Mouse (Mus musculus) frontal cortex, postnatal 25 days (tissue): ENCODE measurements around the gene Gm43064.
"Not testable (repeated sequence)": the region's sequence is repeated elsewhere in the genome, so short reads cannot be mapped to it uniquely, and the experiment has no call there.

Experiments used
- DNase-seq, 2 experiments: peaks; one replicate each; pipeline ENCODE4 v3.0.0; 2022; ENCODE audit warnings: low spot score in 2 of 2

The Gm43064 gene

GRCm38 (mm10) chr3:103799507-103799906 is 9.9 kb upstream of the Gm43064 start:
- no peak for DNase-seq

- no peak for DNase-seq
Observed at GRCm38 (mm10) chr3:103801631-103802531, 7.5 kb upstream of the Gm43064 start.

- no peak for DNase-seq
Observed at GRCm38 (mm10) chr3:103802861-103803260, 6.5 kb upstream of the Gm43064 start.

GRCm38 (mm10) chr3:103805671-103806070 is 3.7 kb upstream of the Gm43064 start:
- no peak for DNase-seq

GRCm38 (mm10) chr3:103809799-103810150 is 402 bp downstream of the Gm43064 start:
- no peak for DNase-seq

- no peak for DNase-seq
Observed at GRCm38 (mm10) chr3:103810967-103811366, 1.6 kb downstream of the Gm43064 start.

GRCm38 (mm10) chr3:103827548-103827947 is 18.2 kb downstream of the Gm43064 start:
- DNase-seq, result no peak

GRCm38 (mm10) chr3:103829036-103829435 is 19.7 kb downstream of the Gm43064 start:
- DNase-seq, result no peak

GRCm38 (mm10) chr3:103830681-103831080 is 21.3 kb downstream of the Gm43064 start:
- not testable (repeated sequence) for DNase-seq

GRCm38 (mm10) chr3:103831146-103831545 is 21.8 kb downstream of the Gm43064 start:
- no peak for DNase-seq

- no peak for DNase-seq
Observed at GRCm38 (mm10) chr3:103832426-103832825, 23.1 kb downstream of the Gm43064 start, which contains the start of gene Bcl2l15. Bcl2l15 (plus strand) TSS chr3:103832601.

GRCm38 (mm10) chr3:103834001-103834400 is 24.6 kb downstream of the Gm43064 start:
- no peak for DNase-seq

GRCm38 (mm10) chr3:103835272-103835950 is 26.0 kb downstream of the Gm43064 start:
- no peak for DNase-seq

GRCm38 (mm10) chr3:103835951-103836310 is 26.6 kb downstream of the Gm43064 start:
- no peak for DNase-seq

- DNase-seq, result no peak
Observed at GRCm38 (mm10) chr3:103836453-103836852, 27.1 kb downstream of the Gm43064 start.

- DNase-seq, result no peak
Observed at GRCm38 (mm10) chr3:103839711-103840110, 30.3 kb downstream of the Gm43064 start.

- DNase-seq, result not testable (repeated sequence)
Observed at GRCm38 (mm10) chr3:103840195-103840594, 30.8 kb downstream of the Gm43064 start.

GRCm38 (mm10) chr3:103840946-103841345 is 31.6 kb downstream of the Gm43064 start:
- DNase-seq, result not testable (repeated sequence)

- no peak for DNase-seq
Observed at GRCm38 (mm10) chr3:103850644-103851363, 41.4 kb downstream of the Gm43064 start.

- DNase-seq, result no peak
Observed at GRCm38 (mm10) chr3:103851481-103851880, 42.1 kb downstream of the Gm43064 start.

GRCm38 (mm10) chr3:103851882-103852281 is 42.5 kb downstream of the Gm43064 start:
- DNase-seq, result no peak
